Mouse (Mus musculus): Measurements from ENCODE around the gene Spcs1. TPM values are rescaled to one million over a fixed set of nuclear protein-coding genes. Genes with fewer than 3 reads are reported as not detected.

Gene Spcs1
- total and polyA plus RNA-seq, 2 experiments from 2014 or later: 226 to 426 TPM

DNA sequence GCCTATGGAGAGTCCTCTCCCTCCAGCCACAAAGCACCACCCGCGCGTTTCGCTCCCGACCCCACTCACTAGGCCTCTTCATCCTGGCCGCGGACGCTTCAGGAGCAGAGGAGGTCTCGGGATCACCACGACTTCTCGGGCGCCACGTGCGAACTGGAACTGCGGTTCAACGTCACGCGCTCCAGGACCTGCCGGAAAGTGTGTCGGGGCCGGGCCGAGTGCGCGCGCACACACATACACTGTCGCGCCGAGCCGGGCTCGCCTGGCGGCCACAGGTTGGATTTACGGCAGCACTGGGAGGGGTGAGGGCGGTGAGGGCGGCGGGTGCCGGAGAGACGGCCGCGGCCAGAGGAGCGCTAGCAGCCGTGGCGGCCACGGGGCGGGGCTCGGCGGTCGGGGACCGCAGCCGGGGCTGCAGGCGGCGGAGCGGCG, 17.4 kb upstream of the Spcs1 start, which contains the start of the genes Pbrm1 and Gnl3:
Gene Pbrm1 (plus strand): TSS at position 279 of the 432 bp plus-strand sequence.
Gene Gnl3 (minus strand): TSS at position 293 of the 432 bp plus-strand sequence.
- Histone ChIP-seq H3K27ac (peak within 1 kb of the TSS; percentile 98), H3K9me3 (ENCODE audit: low read length) (no peaks in the 10 kb centered on the region), H3K36me3 (ENCODE audit: insufficient read depth, low read length) (peaks cover 21% of the 10 kb centered on the region), H3K27me3 (ENCODE audit: insufficient read depth, low read length) (no peaks in the 10 kb centered on the region), H3K9ac (replicated peaks; ENCODE audit: low read length) (peak within 1 kb of the TSS; percentile 82), H3K4me1 (ENCODE audit: insufficient read depth, low read length) (peaks cover 16% of the 10 kb centered on the region), H3K4me3 (ENCODE audit: low read length) (peak within 1 kb of the TSS; percentile 78), H3K4me2 (ENCODE audit: low read depth, low read length) (peak within 1 kb of the TSS; percentile 80)
- WGBS: under 1% methylated on average over 36 of the region's 53 CpGs
- ATAC-seq (peak; percentile 96), DNase-seq (ENCODE audit: low spot score) (peak; percentile 98)
- TF ChIP-seq CTCF (IDR thresholded peaks at IDR 0.05; ENCODE audit: low read depth): peak; percentile 59

GRCm38 (mm10) chr14:31017854-31018253, 16.4 kb upstream of the Spcs1 start:
- ATAC-seq (peak; percentile 55; the same call in 1 of the 2 replicates), DNase-seq (ENCODE audit: low spot score) (peak; percentile 50)
- 1% methylated on average over 2 of the region's 2 CpGs for WGBS
- Histone ChIP-seq H3K4me1 (ENCODE audit: insufficient read depth, low read length) (peaks cover 16% of the 10 kb centered on the region), H3K27me3 (ENCODE audit: insufficient read depth, low read length) (no peaks in the 10 kb centered on the region), H3K9ac (replicated peaks; ENCODE audit: low read length) (peak overlapping the region; percentile 82), H3K9me3 (ENCODE audit: low read length) (no peaks in the 10 kb centered on the region), H3K27ac (no peak overlapping the region; the same call in 1 of the 2 replicates), H3K4me3 (ENCODE audit: low read length) (peak overlapping the region; percentile 78), H3K36me3 (ENCODE audit: insufficient read depth, low read length) (peaks cover 30% of the 10 kb centered on the region), H3K4me2 (ENCODE audit: low read depth, low read length) (peak overlapping the region; percentile 80)
- peak; percentile 59 for TF ChIP-seq CTCF (IDR thresholded peaks at IDR 0.05; ENCODE audit: low read depth)

DNA sequence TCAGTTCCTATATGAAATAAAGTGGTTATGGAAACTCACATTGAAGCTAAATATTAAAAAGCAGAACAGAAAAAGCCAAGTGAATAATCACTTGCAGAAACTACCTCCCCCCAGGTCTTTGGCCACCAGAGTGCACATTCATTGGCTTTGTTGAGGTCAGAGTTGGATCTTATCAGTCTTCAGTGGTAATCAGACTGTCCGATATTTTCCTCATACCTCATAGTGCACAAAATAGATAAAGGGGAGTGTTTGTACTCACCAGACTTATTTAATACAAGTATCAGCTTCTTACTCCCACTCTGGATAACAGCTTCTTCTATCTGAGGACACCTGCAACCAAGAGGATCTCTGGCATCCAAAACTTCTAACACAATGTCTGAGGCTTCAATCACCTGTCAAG, 14.6 kb upstream of the Spcs1 start:
- H3K36me3 ChIP-seq (ENCODE audit: insufficient read depth, low read length): peaks cover 41% of the 10 kb centered on the region
- ATAC-seq: no peak

DNA sequence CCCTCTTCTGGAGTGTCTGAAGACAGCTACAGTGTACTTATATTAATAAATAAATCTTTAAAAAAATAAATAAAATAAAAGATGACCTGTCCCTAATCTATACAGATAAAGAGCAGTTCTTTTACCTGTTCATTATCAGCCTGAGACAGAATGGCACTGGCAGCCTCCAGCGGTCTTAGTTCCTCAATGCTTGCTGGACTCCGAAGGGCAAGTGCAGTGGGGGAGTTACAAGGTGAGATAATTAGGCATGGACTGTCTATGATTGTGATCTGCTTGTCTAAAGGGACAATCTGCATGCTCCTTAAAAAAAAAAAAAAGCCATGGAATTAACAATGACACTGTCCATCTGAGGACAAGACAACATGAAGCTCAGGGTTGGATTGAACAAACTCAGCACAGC, 12.5 kb upstream of the Spcs1 start:
- Histone ChIP-seq H3K4me1 (ENCODE audit: insufficient read depth, low read length) (peaks cover 6% of the 10 kb centered on the region; the same call in 1 of the 2 replicates), H3K36me3 (ENCODE audit: insufficient read depth, low read length) (peaks cover 56% of the 10 kb centered on the region), H3K4me2 (ENCODE audit: low read depth, low read length) (no peak overlapping the region), H3K27me3 (ENCODE audit: insufficient read depth, low read length) (no peaks in the 10 kb centered on the region), H3K9me3 (ENCODE audit: low read length) (no peaks in the 10 kb centered on the region), H3K9ac (replicated peaks; ENCODE audit: low read length) (no peak overlapping the region), H3K27ac (no peak overlapping the region), H3K4me3 (ENCODE audit: low read length) (no peak overlapping the region)
- ATAC-seq: no peak
- WGBS: 97% methylated on average over 2 of the region's 2 CpGs
- TF ChIP-seq CTCF (IDR thresholded peaks at IDR 0.05; ENCODE audit: low read depth): no peak
- no peak for DNase-seq (ENCODE audit: low spot score)

More for the DNA sequence above, 14.6 kb upstream of the Spcs1 start:
- H3K27ac ChIP-seq: no peak overlapping the region
- H3K4me3 ChIP-seq (ENCODE audit: low read length): no peak overlapping the region
- 92% methylated on average over 1 of the region's 1 CpGs for WGBS
- H3K27me3 ChIP-seq (ENCODE audit: insufficient read depth, low read length): no peaks in the 10 kb centered on the region
- no peak for DNase-seq (ENCODE audit: low spot score)
- H3K4me1 ChIP-seq (ENCODE audit: insufficient read depth, low read length): peaks cover 16% of the 10 kb centered on the region
- no peaks in the 10 kb centered on the region for H3K9me3 ChIP-seq (ENCODE audit: low read length)
- H3K9ac ChIP-seq (replicated peaks; ENCODE audit: low read length): no peak overlapping the region
- H3K4me2 ChIP-seq (ENCODE audit: low read depth, low read length): no peak overlapping the region
- TF ChIP-seq CTCF (IDR thresholded peaks at IDR 0.05; ENCODE audit: low read depth): no peak

GRCm38 (mm10) chr14:31011588-31011987, 10.1 kb upstream of the Spcs1 start:
- Histone ChIP-seq H3K9me3 (ENCODE audit: low read length) (no peaks in the 10 kb centered on the region), H3K4me1 (ENCODE audit: insufficient read depth, low read length) (no peaks in the 10 kb centered on the region), H3K4me3 (ENCODE audit: low read length) (no peak overlapping the region), H3K36me3 (ENCODE audit: insufficient read depth, low read length) (peaks cover 61% of the 10 kb centered on the region), H3K27ac (no peak overlapping the region), H3K27me3 (ENCODE audit: insufficient read depth, low read length) (no peaks in the 10 kb centered on the region), H3K4me2 (ENCODE audit: low read depth, low read length) (no peak overlapping the region), H3K9ac (replicated peaks; ENCODE audit: low read length) (no peak overlapping the region)
- no peak for TF ChIP-seq CTCF (IDR thresholded peaks at IDR 0.05; ENCODE audit: low read depth)
- 93% methylated on average over 3 of the region's 3 CpGs for WGBS
- ATAC-seq: no peak
- DNase-seq (ENCODE audit: low spot score): no peak

DNA sequence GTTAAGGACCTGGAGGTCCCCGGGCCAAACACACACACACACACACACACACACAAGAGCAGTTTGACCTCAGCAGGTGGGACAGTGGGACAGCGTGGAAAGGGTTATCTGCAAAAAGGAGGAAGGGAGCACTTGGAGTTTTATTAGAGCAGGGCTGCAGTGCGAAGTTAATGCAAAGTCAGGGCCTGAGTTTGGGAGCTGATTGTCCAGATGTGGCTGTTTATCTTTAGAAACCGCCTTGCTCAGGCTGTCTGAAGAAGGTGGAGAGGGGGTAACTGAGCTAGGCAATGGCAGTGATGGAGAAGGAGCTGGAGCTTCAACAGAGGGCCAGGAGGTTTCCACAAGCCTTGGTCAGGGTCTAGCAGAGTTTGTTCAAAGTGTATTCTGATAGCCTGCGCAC, 5.3 kb upstream of the Spcs1 start:
- 88% methylated on average over 5 of the region's 5 CpGs for WGBS
- no peak overlapping the region for H3K9ac ChIP-seq (replicated peaks; ENCODE audit: low read length)
- no peak overlapping the region for H3K27ac ChIP-seq
- DNase-seq (ENCODE audit: low spot score) (no peak), ATAC-seq (no peak)
- no peak overlapping the region for H3K4me2 ChIP-seq (ENCODE audit: low read depth, low read length)
- H3K4me1 ChIP-seq (ENCODE audit: insufficient read depth, low read length): peaks cover 4% of the 10 kb centered on the region
- H3K36me3 ChIP-seq (ENCODE audit: insufficient read depth, low read length): peaks cover 26% of the 10 kb centered on the region
- no peaks in the 10 kb centered on the region for H3K27me3 ChIP-seq (ENCODE audit: insufficient read depth, low read length)
- H3K9me3 ChIP-seq (ENCODE audit: low read length): no peaks in the 10 kb centered on the region
- no peak for TF ChIP-seq CTCF (IDR thresholded peaks at IDR 0.05; ENCODE audit: low read depth)
- H3K4me3 ChIP-seq (ENCODE audit: low read length): no peak overlapping the region

DNA sequence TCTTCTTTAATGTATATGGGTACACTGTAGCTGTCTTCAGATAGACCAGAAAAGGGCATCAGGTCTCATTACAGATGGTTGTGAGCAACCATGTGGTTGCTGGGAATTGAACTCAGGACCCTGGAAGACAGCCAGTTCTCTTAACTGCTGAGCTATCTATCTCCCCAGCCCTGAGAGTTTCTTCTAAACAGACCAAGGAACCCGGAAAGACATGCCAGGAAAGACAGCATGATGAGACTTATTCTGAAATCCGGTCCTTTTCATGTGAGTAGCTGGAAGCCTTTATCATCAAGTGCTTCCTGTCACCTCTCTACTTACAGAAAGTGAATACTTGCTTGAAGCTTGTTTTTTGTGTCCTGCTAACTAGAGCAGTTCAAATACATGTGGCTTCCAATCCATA, 3.1 kb upstream of the Spcs1 start:
- ATAC-seq (no peak), DNase-seq (ENCODE audit: low spot score) (no peak)
- H3K27ac ChIP-seq: no peak overlapping the region
- WGBS: 93% methylated on average over 2 of the region's 2 CpGs
- no peak overlapping the region for H3K4me3 ChIP-seq (ENCODE audit: low read length)
- no peak for TF ChIP-seq CTCF (IDR thresholded peaks at IDR 0.05; ENCODE audit: low read depth)
- H3K9me3 ChIP-seq (ENCODE audit: low read length): no peaks in the 10 kb centered on the region
- H3K4me2 ChIP-seq (ENCODE audit: low read depth, low read length): no peak overlapping the region
- peaks cover 9% of the 10 kb centered on the region; the same call in 1 of the 2 replicates for H3K36me3 ChIP-seq (ENCODE audit: insufficient read depth, low read length)
- H3K9ac ChIP-seq (replicated peaks; ENCODE audit: low read length): no peak overlapping the region
- peaks cover 4% of the 10 kb centered on the region for H3K4me1 ChIP-seq (ENCODE audit: insufficient read depth, low read length)
- H3K27me3 ChIP-seq (ENCODE audit: insufficient read depth, low read length): no peaks in the 10 kb centered on the region

Measured in hindbrain, postnatal 0 days (tissue).